Mouse (Mus musculus) heart, postnatal 0 days (tissue): ENCODE data around the gene Baz1a.

Source experiments
- CTCF ChIP-seq: IDR thresholded peaks from 2 replicates; pipeline ENCODE4 v1.5.1; 2016; ENCODE audit warnings: antibody characterized with exemption, control low read depth, low read depth
- EP300 ChIP-seq: IDR thresholded peaks from 2 replicates; pipeline ENCODE4 v1.6.1; 2016; ENCODE audit warnings: antibody characterized with exemption, low read depth

GRCm38 (mm10) chr12:55016339-55017118, 2.4 kb upstream of the Baz1a start:
- TF ChIP-seq CTCF (no peak), EP300 (no peak)
